Mouse (Mus musculus) liver, embryonic 14.5 days (tissue): ENCODE data around the gene Nbr1.
"Not testable (repeated sequence)": the region's sequence is repeated elsewhere in the genome, so short reads cannot be mapped to it uniquely, and the experiment has no call there.

Experiments
- CTCF ChIP-seq: IDR thresholded peaks from 2 replicates; pipeline ENCODE4 v1.5.1; 2016; ENCODE audit warnings: antibody characterized with exemption, low read depth, control low read depth
- EP300 ChIP-seq: IDR thresholded peaks from 2 replicates; pipeline ENCODE4 v1.6.1; 2016; ENCODE audit warnings: antibody characterized with exemption, low read depth

GRCm38 (mm10) chr11:101604531-101605453 lies 52.8 kb downstream of the Nbr1 start:
- not testable (repeated sequence) for TF ChIP-seq CTCF
- TF ChIP-seq EP300 = peak; percentile 33; the same call in 1 of the 2 replicates
